Mouse (Mus musculus) 3T3-L1 (cell line): ENCODE results near the gene Mrpl23.

Experiments
- DNase-seq: peaks from one replicate; pipeline ENCODE4 v3.0.0-alpha.2; 2015; ENCODE audit warnings: low read depth, low spot score

Gene Mrpl23

DNA sequence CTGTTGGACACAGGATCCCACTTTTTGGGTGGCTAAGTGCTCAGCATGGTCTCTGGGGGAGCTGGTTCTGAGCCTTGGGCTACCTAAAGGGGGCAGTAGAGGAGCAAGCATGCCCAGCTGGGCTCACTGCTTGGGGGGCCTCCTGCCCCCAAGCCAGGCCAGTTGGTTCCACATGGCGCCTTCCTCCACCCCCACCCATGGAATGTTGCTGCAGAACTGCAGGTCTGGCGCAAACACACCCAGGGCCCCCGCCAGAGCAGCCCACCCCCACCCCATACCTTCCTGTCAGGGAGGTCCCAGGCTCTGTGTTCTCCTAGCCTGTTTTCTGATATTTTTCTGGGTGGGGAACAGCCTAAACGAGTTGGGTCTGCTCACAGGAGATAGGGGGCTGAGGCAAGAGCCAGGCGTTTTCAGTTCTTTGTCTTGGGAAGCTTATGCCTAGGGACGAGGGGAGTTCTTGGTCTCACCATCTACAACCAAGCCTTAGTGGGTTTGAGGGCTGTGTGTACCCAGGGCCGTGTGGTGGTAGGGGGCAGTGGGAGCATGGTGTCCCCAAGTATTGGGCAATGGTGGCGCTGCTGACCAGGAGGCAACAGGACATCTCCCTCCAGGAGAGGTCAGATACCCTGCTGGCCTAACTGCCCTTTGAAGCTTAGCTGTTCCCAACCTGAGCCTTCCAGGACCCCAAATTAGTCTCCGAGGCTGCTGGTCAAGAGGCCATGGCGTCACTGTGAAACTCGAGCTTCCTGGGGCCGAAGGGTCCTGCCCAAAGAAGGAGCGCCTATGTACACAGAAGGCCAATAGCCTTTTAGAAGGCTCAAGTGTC lies 20.3 kb downstream of the Mrpl23 start:
- no peak for DNase-seq

DNA sequence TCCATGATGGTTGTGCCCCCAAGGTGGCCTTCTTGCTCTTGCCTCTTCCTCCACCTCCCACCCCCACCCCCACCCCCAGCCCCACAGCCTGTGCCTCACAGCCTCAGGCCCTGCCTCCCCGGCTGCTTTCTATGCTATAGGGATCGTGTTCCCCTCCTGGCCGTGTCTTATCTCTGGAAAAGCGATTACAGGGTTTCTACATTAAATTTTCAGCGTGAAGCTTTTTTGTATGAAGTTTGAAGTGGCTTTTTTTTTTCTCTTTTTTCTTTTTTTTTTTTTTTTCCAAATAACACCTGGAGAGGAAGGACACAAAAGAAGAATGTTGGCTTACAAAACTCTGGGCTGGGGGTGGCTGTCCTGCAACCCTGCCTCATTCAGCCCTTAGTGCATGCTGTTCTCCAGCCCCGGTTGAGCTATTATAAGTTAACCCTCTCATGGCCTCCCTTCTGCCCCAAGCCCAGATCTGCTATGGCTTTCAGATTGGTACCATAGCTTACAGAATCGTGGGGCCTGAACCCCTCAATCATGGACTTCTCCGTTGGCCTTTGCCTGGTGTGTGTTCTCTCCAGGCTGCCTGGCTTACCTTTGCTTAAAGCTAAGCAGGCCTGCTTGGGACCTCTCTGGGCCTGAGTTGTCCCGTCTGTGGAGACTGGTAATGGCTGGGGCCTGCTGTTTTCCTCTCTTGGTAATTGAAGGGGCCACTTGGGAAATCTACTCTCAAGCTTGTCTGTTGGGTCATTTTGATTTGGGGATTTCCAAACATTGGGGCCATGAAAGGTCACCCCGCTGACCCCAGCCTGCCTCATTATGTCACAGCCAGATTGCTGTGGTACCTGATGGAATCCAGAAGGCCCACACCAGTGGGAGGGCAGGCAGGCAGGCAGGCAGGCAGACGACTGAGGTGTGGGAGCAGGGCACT lies 21.2 kb downstream of the Mrpl23 start:
- no peak for DNase-seq

DNA sequence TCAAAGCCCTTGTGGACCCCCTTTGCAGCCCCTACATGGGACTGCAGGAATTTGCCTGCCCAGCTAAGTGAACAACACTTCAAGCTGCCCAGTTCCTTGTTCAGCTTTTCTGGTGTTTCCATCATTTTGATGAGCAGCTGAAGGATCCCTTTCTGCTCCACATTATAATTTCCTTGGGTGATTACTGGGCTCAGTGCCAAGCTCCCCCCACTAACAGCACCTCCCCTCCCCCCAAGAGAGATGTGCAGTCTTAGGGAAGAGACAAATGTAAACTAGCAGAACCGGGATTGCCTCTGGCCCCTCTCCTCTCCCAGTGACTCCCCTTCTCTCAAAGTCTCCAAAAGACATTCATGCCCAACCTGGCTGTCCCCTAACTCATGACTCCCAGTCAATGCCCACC lies 22.1 kb downstream of the Mrpl23 start:
- no peak for DNase-seq

DNA sequence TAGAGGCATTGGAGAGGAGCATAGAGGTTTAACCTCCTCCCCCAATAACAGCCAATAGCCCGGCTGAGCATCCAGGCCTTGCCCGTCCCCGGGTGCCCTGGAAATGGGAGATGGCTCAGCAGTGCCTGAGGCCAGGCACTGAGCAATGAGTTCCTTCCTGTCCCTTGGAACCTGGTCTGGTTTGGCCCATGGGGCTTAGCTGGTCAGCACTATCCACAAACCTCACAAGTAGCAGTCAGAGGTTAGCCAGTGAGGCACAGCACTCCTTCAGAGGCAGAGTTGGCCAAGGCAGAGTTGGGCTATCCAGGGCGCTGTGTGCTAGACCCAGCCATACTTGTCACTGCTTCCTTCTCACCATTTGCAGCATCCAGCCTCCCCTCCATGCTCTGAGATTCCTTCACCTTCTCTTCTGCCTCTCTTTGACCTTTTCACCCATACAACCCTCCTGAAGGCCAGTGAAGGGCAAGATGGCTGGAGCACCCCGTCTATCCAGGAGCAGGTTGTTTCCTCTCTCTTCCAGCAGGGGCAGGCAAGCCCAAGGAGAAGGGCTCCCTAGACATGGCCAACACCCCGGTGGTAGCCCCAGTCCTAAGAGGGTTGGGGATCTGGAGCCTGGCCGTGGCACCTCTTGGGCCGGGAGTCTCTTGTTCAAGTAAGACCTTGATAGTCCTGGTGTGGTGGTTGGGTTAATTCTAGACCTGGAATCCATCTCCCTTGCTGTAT lies 23.0 kb downstream of the Mrpl23 start:
- no peak for DNase-seq

DNA sequence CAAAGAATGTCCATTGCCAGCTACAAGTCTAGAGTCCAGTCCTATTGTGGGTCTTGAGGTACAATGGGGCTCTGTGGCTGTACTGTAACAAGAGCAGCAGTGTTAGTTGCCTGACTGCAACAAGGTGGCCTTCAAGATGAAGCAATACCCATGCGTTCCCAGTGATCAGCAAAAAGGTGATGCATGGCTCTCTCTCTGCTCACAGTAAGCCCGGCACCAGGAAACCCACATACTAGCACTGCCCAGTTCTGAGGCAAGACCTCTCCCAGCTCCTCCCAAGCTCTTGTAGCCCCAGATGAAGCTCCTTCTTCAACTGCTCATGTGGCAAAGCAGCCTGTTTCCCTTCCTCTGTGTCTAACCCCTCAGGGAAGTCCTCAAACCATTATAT lies 23.6 kb downstream of the Mrpl23 start:
- DNase-seq: no peak

DNA sequence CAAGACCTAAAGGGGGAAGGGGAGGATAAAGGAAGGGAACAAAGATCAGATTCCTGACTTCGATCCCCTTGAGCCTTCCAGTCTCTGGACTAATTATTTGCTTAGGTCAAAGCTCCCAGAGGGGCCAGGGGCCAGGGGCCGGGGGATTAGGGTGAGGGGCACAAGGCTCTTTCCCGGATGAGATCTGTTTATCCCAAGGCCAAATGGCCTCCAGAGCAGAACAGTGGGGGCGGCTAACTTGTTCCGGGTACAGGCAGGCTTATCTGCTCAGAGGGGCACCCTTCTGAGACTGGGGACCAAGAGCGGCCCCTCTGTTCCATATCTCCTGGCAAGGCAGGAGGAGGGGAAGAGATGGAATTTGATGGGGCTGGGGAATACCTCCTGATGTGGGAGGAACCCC lies 25.2 kb downstream of the Mrpl23 start:
- no peak for DNase-seq

DNA sequence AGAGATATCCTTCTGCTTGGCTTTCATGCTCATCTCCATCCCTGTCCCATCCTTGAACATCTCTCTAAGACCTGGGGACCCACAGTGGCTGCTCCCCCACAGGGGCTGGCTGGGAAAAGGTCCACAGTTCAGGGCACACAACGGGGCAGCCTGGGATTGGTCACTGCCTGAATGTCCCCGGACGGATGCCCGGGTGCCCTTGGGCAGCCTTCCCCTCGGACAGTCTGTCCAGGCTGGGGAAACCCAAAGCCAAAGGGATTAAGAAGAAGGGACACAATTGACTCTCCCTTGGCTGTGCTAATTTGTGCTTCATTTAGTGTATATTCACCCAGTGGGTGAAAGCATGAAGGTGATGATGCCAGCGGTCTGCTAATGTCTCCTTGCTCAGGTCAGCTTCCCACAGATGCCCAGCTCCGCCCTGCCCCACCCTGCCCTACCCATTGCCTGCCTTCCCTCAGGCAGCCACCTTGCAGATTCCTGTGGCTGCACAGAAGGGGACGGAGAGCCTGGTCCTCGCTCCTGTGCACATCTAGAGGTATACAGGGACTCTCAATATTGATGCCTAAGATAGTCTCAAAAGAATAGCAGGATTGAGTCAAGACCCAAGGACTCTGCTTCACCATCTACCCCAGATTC lies 26.1 kb downstream of the Mrpl23 start:
- DNase-seq: no peak

DNA sequence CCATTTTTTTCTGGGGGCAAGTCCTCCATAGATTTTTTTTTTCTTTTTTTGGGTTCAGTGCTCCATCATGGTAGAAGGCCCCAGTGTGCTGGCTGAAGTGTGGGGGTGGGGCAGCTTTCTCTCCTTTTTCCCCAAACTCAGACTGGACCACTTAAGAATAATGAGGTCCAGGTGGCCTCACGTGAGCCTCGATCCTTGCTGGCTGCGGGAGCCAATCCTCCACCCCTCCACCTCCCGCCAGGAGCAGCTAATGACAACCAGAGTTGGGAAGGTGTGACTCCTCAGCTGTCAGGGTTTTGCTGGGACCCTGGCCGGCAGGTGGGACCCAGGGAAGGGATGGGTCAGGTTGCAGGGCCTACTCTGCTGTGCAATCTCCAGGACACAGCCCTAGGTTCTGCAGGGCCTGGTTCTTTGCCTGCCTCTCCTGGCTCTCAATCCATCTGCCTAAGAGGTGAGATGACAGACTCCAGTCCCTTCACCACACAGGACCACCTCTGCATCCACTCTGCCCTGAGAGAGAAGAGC lies 27.2 kb downstream of the Mrpl23 start:
- DNase-seq: no peak

DNA sequence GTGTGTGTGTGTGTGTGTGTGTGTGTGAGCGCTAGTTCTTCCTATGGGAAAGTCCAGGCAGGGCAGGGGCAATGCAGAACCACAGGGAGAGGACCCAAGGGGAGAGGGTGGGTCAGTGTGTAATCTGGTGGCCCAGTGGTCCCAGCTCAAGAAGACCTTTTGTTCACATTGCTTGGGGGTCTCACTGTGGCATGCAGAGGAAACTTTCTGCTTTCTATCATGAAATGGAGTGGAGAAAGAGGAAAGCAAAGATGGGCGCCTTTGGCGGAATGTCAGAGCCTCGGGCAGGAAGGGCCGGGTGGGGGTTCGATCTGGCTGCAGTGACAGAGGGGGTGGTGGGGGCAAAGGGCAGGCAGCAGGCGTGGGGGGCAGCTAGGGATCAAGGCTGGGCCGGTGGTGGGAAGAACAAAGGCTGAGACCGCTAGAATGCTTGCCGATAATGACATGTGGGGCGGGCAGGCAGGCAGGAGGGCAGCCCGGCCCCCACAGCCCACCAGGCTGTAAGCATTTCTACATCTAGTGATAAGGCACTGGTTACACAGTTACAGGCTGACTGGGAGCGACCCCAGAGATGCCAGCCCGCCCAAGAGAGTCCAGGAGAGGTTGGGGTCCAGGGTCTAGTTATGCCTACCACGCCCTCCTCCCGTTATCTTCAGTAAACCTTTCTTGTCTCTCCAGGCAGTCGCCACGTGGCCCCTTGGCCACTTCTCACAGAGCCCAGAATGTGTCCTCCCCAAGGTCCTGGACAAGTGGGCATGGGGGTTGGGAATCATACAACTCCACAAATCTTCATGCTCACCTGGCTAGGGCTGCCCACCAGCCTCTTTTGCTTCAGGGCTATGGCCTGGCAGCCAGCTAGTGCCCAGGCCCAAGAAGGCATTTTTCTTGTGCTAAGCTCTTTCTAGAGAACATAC lies 28.7 kb downstream of the Mrpl23 start:
- no peak for DNase-seq

DNA sequence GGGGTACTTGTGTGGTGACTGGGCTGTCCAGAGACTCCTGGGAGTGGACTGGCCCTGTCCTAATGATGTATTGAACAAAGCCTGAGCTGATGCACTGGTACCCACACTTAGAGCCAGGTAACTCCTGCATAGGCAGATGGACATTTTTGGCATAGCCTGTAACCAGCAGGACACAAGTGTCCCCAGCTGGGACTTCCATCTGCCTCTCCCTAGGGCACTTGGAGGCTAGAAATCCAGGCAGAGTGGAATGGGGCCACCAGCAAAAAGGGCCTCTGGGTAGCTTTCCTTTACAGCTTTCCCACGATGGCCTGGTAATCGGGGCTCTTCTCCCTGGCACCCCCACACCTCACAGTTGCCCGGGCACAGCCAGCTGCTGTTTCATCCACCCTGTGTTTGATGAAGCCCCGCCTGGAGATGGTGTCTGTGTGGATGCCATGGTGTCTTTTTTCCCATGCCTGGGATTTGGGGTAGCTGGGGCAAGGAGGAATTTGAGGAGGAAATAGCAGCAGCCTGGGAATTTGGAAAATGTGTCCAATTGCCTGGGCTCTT lies 29.4 kb downstream of the Mrpl23 start:
- no peak for DNase-seq

DNA sequence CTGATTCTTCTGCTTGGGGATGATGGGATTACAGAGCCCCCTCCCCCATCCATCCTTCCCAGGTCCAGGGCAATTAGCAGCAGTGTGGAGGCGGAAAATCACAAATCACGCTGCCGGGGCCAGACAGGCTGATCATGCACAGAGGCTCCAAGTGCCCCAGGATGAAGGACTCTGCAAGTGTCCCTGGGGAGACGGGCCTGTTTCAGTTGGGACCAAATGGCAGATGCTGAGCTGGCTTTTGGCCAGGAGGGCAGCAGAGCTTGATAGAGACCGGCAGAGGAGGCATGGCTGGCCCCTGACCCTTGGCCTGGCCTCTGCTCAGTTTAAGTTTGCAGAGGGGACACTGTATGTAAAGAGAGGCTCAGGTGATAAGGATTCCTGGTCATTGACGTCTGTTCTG lies 30.7 kb downstream of the Mrpl23 start:
- no peak for DNase-seq

DNA sequence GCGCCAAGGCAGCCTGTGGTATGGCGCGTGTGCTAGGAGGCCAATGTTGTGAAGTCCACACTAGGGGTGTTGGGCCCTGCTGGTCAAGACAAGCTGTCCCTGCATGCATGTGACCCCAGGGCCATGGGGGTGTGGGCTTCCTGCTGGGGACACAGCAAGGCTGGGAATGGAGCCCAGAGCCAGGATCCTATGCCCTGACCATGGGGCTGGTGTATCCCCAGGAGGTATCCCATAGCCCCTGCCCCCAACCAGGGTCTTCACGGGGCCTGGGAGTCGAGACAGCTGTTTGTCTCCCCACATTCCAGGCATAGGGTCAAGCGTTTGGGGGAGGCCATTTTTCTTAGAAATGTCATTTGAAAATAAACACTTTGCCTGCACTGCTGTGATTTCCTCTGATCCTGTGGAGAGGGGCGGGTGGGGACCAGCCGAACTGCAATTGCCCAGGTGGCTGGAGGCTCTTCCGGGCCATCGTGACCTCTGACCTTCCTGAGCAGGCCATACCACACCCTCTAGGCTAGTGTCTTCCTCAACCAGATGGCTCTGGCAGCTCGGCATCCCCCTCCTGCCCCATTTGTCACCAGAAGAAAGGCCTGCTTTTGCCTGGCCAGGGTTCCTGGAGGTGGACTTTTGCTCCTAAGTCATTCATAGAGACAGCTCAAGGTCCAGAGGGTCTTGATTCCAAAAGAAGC lies 32.6 kb downstream of the Mrpl23 start:
- no peak for DNase-seq

DNA sequence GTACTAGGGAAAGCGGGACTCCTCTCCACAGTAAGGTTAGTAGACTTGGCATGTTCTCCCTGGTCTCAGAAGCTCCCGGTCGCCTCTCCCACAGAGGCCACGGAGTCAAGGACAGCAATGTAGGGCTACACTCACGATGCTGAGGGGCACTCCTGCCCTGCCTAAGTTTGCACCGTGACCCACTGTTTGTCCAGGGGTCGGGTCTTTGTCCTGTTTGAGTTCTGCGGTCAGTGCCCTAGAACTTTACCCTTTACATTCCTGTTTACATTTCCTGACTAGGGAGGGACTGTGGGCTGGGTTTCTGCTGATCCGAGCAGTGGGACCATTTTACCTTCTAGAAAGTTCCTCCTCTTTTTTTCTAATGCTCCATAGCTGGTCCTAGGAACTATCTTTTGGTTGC lies 34.0 kb downstream of the Mrpl23 start:
- no peak for DNase-seq

DNA sequence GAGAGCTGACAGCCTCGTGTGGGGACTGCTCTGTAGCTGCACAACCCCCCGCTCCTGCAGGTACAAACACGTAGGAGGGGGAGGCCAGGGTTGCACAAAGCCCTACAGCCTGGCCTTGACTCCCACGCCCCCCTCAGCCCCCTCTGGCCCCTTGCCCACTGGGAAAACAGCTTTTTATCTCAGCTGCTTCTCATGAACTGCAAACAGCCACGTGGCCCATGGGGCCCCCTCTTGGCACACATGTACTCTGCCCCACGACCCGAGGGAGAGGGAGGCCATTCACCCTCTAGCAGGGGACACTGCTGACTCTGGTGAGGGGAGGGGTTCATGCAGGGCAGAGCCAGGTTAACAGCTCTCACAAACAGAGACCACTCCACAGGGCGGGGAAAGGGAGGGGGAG lies 36.5 kb downstream of the Mrpl23 start:
- no peak for DNase-seq

DNA sequence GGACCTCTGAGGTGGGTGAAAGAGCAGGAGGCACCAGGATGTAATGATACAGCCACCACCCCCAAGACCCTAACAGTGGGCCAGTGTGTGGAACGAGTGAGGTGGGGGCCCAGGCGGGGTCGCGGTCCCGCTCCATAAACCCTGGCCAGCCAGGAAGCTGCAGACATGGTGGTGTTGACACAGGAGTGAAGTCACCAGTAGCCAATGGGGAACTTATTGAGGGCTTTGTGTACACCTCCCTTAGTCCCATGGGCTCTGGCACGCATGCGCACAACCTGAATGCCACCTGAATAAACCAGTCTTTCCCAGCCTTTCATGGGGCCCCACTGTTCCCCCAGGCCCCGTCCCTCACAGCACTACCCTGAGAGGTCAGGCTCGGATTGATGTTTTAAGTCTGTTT lies 38.1 kb downstream of the Mrpl23 start:
- no peak for DNase-seq

DNA sequence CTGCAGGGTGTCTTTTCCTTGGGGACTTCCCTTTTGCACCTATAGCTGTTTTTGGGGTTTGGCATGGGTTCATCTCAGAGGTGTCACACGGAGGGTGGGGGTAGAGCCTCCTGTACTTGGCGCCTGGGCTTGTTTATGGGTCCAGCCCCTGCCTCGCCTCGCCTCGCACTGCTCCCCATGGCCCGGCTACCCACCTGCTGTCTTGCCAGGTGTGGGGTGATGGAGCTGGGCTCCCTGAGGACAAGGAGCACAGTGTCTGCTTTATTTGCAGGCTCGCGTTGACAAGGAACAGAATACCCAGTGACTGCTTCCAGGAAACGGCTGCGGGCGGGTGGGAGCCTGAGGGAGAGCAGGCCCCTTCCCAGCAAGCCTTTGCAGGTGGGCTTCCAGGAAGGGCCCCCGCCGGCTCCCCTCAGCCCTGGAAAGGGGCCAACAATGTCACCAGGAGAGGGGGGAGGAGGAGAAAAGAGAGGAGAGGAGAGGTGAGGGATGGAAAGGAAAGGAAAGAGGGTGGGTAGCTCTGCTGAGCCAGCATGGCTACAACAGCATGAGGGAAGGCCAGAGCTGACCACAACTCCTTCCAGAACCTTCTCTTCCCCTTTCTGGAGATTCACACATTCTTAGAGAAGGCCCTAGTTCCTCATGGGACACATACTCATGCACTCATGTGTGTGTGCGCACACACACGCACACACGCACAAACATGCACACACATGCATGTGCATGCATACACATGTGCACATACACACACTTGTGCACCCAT lies 39.2 kb downstream of the Mrpl23 start:
- DNase-seq: no peak

DNA sequence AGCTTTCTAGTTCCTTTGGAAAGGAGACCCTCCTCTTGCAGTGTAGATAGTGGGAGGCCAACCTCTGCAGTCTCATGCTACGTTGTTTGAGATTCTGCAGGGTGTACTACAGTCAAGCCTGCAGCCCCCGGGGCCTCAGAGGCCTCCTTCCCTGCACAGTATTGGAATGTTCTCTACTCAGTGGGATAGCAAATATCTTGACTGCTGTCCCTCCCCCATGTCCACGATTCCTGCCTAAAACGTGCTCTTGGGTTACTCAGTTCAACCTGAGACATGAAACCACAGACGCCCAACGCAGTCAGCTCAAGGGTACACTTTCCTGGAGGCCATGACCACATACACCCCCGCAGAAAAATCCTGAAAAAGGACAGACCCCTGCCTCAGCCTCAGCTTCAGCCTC lies 39.9 kb downstream of the Mrpl23 start:
- no peak for DNase-seq

DNA sequence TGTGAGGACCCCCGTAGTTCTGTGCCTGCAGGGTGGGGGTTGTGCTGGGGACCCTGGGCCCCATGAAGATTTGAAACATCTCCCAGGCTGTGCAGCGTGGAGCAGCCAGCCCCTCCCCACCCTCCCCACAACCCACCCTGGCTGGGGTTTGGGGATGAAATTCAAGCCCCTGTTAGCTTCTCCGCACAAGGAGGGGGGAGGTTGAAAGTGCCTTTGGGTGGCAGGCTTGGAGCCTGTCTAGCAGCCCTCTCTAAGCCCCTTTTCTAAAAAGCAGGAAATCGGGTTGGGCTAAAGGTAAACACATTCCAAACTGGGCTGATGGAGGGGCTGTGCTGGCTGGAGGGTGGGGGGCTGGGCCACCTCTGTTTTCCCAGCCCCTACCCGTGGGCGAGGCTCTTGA lies 40.5 kb downstream of the Mrpl23 start:
- DNase-seq: no peak

DNA sequence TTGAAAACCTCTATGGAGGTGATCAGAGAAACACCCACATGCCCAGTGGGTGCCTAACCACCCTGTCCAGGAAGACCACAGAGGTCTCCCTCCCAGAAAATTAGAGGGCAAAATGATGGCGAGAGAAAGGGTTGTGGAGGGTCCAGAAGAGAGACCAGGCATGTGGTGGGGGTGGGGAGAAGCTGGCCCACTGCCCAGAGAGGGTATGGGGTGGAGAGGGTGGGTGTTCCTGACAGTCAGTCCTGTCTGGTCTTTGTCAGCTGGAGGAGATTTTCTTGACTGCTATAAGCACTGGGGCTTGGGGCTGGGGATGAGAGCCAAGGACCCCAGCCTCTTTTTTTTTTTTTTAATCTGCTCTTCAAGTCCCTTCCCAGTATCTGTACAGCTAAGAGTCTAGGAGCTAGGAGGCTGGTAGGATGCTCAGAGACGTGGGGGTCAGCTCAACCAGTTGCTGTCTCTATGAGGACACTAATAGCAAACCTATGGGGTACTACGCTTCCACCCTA lies 41.7 kb downstream of the Mrpl23 start:
- no peak for DNase-seq
